Mouse (Mus musculus) 416B (cell line): ENCODE data around the gene Cbfa2t2.

Experiments
- DNase-seq: peaks from one replicate; pipeline ENCODE4 v3.0.0; 2011; ENCODE audit warnings: low read depth

The Cbfa2t2 gene

DNA sequence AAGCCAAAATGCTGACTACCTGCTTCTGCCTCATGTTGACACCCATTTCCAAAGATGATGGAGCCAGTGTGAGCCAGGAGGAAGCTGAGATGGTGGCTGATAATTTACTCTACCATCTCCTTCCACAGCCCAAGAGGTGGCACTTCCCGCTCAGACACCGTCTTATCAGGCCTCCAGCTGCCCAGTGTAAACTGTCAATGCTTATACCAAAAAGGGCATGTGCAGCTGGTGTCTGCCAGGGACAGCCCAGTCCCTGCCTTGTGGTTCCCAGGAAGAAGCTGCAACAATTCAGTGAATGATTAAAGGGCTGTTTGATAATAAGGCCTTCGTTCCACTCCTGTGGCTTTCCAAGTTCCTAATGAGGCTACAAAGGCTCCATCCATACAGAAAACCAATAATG is 102.4 kb downstream of the Cbfa2t2 start:
- peak; percentile 11 for DNase-seq

- DNase-seq, result peak; percentile 61
Observed at GRCm38 (mm10) chr2:154539720-154540119, 103.4 kb downstream of the Cbfa2t2 start.

- peak; percentile 23 for DNase-seq
Observed at GRCm38 (mm10) chr2:154541630-154542029, 105.3 kb downstream of the Cbfa2t2 start.

DNA sequence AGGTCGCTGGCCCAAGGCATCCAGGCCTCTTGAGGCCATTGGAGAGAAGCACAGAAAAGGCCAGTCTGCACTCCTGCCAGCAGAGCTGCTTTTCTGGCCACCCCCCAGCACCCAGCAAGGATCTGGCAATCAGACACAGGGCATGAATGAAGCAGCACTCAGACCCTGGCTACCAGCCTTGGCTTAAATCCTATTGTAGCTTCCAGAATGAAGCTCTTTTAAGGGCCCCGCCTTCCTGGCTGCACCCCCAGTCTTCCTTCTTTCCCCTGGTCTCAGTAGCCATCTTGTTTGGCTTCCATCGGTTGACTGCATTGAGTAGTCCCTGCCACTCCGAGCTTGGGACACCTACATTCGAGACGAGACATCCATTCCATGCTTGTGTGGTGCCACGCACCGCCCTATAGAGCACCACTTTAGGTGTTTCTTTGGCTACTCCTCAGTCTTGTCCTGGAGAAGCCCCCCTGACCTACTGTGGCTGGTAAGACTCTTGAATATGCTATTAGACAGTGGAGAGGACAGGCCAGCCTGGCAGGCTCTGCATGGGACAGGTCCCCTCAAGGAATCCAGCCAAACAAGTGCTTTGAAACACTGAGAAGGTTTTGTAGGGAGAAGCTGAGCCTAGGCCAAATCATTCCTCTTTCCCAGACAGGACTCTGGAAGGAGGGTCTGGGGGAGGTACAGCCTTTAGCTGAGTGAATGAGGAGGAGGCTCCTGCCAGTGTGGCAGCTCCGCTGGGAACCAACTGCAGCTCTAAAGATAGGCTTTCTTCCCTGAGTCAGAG is 107.5 kb downstream of the Cbfa2t2 start:
- no peak for DNase-seq

DNA sequence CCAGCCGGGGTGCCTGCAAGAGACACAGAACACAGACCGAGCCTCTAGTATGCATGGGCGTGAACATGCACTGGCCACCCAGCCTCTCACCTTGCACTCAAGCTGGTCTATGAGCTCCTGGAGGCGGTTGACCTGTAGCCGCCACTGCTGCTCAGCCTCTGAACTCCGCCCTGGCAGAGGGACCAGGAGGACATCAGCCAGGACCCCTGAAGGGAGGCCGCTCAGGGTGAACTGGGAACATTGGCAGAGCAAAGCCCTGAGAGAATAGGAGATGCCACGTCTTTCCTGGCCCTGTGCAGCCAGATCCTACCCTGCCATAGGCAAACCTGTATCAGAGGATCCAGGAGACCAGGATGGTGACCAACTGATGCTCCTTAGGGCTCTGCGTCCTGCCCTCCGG is 110.4 kb downstream of the Cbfa2t2 start, which contains the start of gene 1700003F12Rik:
Gene 1700003F12Rik (plus strand): TSS at position 375 of the 400 bp plus-strand sequence.
- no peak for DNase-seq

GRCm38 (mm10) chr2:154548688-154549087 is 112.4 kb downstream of the Cbfa2t2 start:
- DNase-seq, result no peak

DNA sequence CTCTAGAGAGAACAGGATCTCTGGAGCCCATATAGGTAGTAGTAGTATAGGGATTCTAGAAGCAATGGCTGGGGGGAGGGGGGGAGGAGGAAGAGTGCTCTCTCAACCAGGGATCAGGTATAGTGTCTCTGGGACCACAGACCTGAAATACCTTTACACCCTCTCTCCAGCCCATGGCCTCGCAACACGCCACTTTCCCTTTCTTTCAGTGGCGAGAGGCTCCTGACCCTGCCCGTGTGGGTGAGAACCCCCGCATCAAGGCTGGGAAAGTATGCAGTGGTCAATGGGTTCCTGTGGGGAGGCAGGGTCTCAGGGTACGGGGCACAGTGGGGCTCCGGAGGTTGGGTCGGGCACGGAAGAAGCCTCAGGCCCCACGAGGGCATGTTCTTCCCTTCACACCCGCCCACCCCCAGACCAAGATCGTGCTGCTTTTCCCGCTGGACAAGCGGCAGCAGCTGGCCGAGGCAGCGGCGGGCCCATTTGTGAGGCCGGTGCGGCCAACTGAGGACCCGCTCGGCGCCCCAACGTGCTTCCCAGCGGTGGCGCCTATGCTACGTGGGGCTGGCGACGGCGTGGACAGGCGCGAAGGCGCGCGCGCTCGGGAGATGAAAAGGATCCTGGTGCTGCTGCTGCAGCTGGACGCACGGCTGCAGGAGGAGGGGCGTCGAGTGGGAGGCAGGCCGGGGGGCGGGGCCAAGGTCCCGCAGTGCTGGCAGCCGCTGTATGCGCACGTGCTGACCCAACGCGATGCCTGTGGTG is 113.0 kb downstream of the Cbfa2t2 start:
- DNase-seq, result no peak

- DNase-seq, result no peak
Observed at GRCm38 (mm10) chr2:154549886-154550189, 113.6 kb downstream of the Cbfa2t2 start.

GRCm38 (mm10) chr2:154550937-154551336 is 114.7 kb downstream of the Cbfa2t2 start:
- DNase-seq, result no peak

- DNase-seq, result no peak
Observed at GRCm38 (mm10) chr2:154551476-154551875, 115.2 kb downstream of the Cbfa2t2 start, which contains the start of gene Actl10. TSS of gene Actl10 (plus strand) at chr2:154551776.

DNA sequence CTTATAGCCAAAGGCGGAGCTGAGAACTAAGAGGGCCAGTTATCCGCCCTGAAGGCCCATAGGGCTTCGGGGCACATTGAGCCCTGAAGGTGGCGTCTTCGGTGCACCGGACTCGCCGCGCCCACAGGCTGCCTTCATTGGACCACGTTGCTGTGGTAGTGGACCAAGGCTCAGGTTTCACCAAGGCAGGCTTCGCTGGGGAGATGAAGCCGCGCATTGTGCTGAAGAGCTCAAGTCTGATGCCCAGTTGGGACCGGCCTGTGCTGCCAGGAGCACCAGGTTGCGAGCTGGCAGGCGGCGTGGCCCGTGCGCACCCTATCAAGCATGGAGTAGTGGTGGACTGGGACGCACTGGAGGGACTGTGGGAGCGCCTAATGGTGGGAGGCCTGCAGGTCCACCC is 115.6 kb downstream of the Cbfa2t2 start:
- no peak for DNase-seq

- DNase-seq, result peak; percentile 45
Observed at GRCm38 (mm10) chr2:154552424-154552907, 116.2 kb downstream of the Cbfa2t2 start.

GRCm38 (mm10) chr2:154555235-154555634 is 119.0 kb downstream of the Cbfa2t2 start:
- no peak for DNase-seq

DNA sequence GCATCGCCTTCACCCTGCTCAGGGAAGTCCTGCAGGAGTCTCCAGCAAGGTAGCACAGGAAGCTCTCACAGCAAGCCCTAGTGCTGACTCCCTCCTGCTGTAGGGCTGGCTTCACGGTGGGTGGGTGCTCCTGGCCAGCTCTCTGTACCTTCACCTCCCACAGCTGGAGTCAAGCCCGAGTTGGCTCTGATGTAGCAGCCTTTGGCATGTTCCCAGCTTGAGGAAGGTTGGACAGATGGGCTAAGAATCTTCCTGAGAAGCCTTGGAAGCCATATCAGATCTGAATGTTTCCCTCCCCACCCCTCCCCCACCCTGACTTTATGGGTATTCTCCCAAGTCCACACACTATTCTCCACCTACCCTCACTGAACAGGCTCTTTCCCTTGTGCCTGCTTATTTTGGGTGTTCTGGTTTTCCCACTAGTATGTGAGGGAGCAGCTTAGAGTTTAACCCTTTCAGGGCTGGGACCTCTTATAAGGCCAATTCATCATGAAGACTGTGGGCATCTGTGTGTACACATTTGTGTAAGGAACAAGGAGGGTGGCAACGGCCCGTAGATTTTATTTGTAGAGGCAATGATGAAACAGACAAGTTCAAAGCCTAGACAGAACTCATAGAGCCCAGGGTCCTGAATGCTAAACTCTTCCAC is 121.0 kb downstream of the Cbfa2t2 start:
- no peak for DNase-seq

DNA sequence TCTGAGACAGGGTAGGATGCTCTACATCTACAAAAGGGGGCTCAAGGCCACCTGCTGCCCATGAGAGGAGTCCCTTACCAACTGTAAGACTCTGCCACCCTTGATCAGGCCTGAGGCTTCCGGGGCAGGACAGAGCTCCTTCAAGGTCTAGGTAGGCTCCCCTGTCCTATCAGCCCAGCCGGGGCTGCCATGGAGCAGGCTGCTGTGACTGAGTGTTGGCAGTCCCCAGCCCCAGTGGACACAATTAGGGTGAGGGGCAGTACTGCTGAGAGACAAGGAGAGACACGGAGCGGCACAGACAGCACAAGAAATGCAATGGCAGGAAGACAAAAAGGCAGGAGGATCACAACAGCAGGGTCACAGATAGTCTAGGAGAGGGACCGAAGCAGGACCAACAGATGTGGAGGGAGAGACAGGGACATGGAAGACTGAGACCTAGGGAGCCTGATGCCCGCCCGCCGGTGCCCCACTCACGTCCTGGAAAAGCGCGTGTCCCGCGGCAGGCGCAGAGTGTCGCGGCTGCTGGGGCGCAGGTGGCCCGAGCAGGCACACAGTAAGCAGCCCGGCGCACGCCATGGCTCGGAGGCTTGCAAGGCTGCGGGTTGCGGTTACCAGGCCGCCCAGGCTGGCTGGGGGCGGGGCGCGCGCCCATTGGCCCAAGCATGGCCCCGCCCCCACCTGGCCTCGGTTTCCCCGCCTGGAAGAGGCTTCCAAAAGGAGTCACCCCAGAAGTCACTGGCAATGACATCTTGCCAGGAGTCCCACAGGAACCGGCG is 122.2 kb downstream of the Cbfa2t2 start, which contains the start of gene Necab3:
Gene Necab3 (minus strand): TSS at position 627 of the 776 bp plus-strand sequence.
- DNase-seq, result no peak

DNA sequence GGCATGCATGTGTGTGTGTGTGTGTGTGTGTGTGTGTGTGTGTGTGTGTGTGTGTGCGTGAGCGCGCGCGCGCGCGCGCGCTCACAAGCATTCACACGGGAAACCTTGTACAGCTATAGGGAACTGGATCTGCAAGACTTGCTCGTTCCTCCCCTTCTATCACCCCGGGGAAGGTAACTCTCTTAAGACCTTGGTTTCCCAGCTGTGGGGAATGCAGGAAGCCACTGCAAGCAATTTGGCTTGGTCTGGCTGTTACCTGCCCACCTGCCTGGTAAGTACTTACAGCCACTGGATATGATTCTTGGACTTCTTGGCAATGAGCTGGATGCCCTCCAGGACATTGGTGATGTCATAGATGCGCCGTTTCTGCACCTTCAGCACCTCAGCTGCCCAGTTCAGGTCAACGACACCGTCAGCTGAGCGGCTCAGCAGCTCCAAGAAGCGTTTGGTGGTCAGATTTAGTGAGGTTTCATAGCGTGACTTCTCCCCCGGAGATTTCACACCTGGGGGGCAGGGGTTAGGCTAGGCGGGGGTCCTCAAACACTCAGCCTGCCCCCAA is 127.4 kb downstream of the Cbfa2t2 start:
- no peak for DNase-seq

- no peak for DNase-seq
Observed at GRCm38 (mm10) chr2:154565562-154565961, 129.3 kb downstream of the Cbfa2t2 start.

DNA sequence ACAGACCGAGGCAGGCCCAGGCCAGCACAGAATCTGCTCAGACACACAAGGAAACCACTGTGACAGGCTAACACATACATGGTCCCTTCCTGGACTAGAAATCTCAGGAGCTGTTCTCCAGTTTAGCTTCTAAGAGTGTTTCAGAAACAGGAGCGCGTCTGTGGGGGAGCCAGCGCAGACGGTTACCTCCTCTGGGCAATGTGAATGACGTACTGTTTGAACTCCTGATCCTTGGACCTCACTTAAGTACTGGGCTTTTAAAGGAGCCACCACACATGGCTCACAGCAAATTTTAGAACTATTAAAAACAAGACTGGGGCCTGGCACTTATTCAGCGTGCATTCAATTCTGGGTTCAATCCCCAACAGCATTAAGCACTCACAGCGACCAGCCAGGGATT is 130.4 kb downstream of the Cbfa2t2 start:
- no peak for DNase-seq

GRCm38 (mm10) chr2:154567766-154568165 is 131.5 kb downstream of the Cbfa2t2 start:
- no peak for DNase-seq

- DNase-seq, result peak; percentile 40
Observed at GRCm38 (mm10) chr2:154568329-154569070, 132.2 kb downstream of the Cbfa2t2 start.
